Mouse (Mus musculus): ENCODE measurements around the gene Rad17. TPM values are rescaled to one million over a fixed set of nuclear protein-coding genes. Genes with fewer than 3 reads are reported as not detected.

The Rad17 gene
- polyA plus RNA-seq, 1 experiment from 2014 or later = 38.8 TPM

- DNase-seq (ENCODE audit: low spot score) = no peak
- Histone ChIP-seq H3K9ac (replicated peaks; ENCODE audit: low read length) (no peak overlapping the region), H3K4me1 (ENCODE audit: control insufficient read depth, insufficient read depth, low read length) (no peaks in the 10 kb centered on the region), H3K27ac (replicated peaks; ENCODE audit: low read depth, low read length) (no peak overlapping the region), H3K27me3 (ENCODE audit: control insufficient read depth, insufficient read depth, low read length) (no peaks in the 10 kb centered on the region), H3K4me2 (ENCODE audit: low read depth, low read length) (no peak overlapping the region), H3K36me3 (replicated peaks; ENCODE audit: control insufficient read depth, insufficient read depth, low read depth, low read length) (peaks cover 4% of the 10 kb centered on the region), H3K9me3 (replicated peaks; ENCODE audit: control insufficient read depth, low read length) (no peaks in the 10 kb centered on the region), H3K4me3 (ENCODE audit: low read depth, low read length) (no peak overlapping the region)
- 94% methylated on average over 3 of the region's 3 CpGs for WGBS
- no peak for ATAC-seq (replicated peaks; ENCODE audit: insufficient number of reproducible peaks, low FRiP score, low TSS enrichment, low read depth)
These were observed 16.7 kb downstream of the Rad17 start for GRCm38 (mm10) chr13:100634106-100634691.

GRCm38 (mm10) chr13:100622241-100622640 lies 28.6 kb downstream of the Rad17 start:
- H3K4me2 ChIP-seq (ENCODE audit: low read depth, low read length) = no peak overlapping the region
- no peak overlapping the region for H3K4me3 ChIP-seq (ENCODE audit: low read depth, low read length)

GRCm38 (mm10) chr13:100617583-100617982 lies 33.3 kb downstream of the Rad17 start:
- ATAC-seq (replicated peaks; ENCODE audit: insufficient number of reproducible peaks, low FRiP score, low TSS enrichment, low read depth) (no peak), DNase-seq (ENCODE audit: low spot score) (no peak)
- Histone ChIP-seq H3K4me2 (ENCODE audit: low read depth, low read length) (no peak overlapping the region), H3K36me3 (replicated peaks; ENCODE audit: control insufficient read depth, insufficient read depth, low read depth, low read length) (peaks cover 4% of the 10 kb centered on the region; the same call in 1 of the 2 replicates), H3K9ac (replicated peaks; ENCODE audit: low read length) (no peak overlapping the region), H3K27ac (replicated peaks; ENCODE audit: low read depth, low read length) (no peak overlapping the region), H3K4me1 (ENCODE audit: control insufficient read depth, insufficient read depth, low read length) (peaks cover 4% of the 10 kb centered on the region; the same call in 1 of the 2 replicates), H3K9me3 (replicated peaks; ENCODE audit: control insufficient read depth, low read length) (no peaks in the 10 kb centered on the region), H3K4me3 (ENCODE audit: low read depth, low read length) (no peak overlapping the region), H3K27me3 (ENCODE audit: control insufficient read depth, insufficient read depth, low read length) (peaks cover 10% of the 10 kb centered on the region)
- 77% methylated on average over 13 of the region's 13 CpGs for WGBS

More at GRCm38 (mm10) chr13:100622241-100622640, 28.6 kb downstream of the Rad17 start:
- WGBS = 87% methylated on average over 4 of the region's 4 CpGs
- ATAC-seq (replicated peaks; ENCODE audit: insufficient number of reproducible peaks, low FRiP score, low TSS enrichment, low read depth) (no peak), DNase-seq (ENCODE audit: low spot score) (no peak)
- Histone ChIP-seq H3K9me3 (replicated peaks; ENCODE audit: control insufficient read depth, low read length) (no peaks in the 10 kb centered on the region), H3K9ac (replicated peaks; ENCODE audit: low read length) (no peak overlapping the region), H3K4me1 (ENCODE audit: control insufficient read depth, insufficient read depth, low read length) (no peaks in the 10 kb centered on the region), H3K27me3 (ENCODE audit: control insufficient read depth, insufficient read depth, low read length) (no peaks in the 10 kb centered on the region), H3K27ac (replicated peaks; ENCODE audit: low read depth, low read length) (no peak overlapping the region), H3K36me3 (replicated peaks; ENCODE audit: control insufficient read depth, insufficient read depth, low read depth, low read length) (peaks cover 4% of the 10 kb centered on the region; the same call in 1 of the 2 replicates)

GRCm38 (mm10) chr13:100616181-100617087 lies 34.4 kb downstream of the Rad17 start, which contains the start of gene Marveld2:
Gene Marveld2 (minus strand): TSS chr13:100616971.
- no peaks in the 10 kb centered on the region for H3K9me3 ChIP-seq (replicated peaks; ENCODE audit: control insufficient read depth, low read length)
- H3K9ac ChIP-seq (replicated peaks; ENCODE audit: low read length) = peak within 1 kb of the TSS; percentile 48
- DNase-seq (ENCODE audit: low spot score) (peak; percentile 17), ATAC-seq (replicated peaks; ENCODE audit: insufficient number of reproducible peaks, low FRiP score, low TSS enrichment, low read depth) (peak; percentile 47; the same call in 1 of the 2 replicates)
- peak within 1 kb of the TSS; percentile 95 for H3K4me2 ChIP-seq (ENCODE audit: low read depth, low read length)
- peaks cover 4% of the 10 kb centered on the region; the same call in 1 of the 2 replicates for H3K4me1 ChIP-seq (ENCODE audit: control insufficient read depth, insufficient read depth, low read length)
- peaks cover 10% of the 10 kb centered on the region for H3K27me3 ChIP-seq (ENCODE audit: control insufficient read depth, insufficient read depth, low read length)
- no peak within 1 kb of the TSS for H3K27ac ChIP-seq (replicated peaks; ENCODE audit: low read depth, low read length)
- H3K4me3 ChIP-seq (ENCODE audit: low read depth, low read length) = peak within 1 kb of the TSS; percentile 55
- peaks cover 4% of the 10 kb centered on the region; the same call in 1 of the 2 replicates for H3K36me3 ChIP-seq (replicated peaks; ENCODE audit: control insufficient read depth, insufficient read depth, low read depth, low read length)
- WGBS = 2% methylated on average over 76 of the region's 77 CpGs

GRCm38 (mm10) chr13:100612903-100613302 lies 37.9 kb downstream of the Rad17 start:
- H3K27me3 ChIP-seq (ENCODE audit: control insufficient read depth, insufficient read depth, low read length) = peaks cover 10% of the 10 kb centered on the region
- no peak overlapping the region for H3K4me2 ChIP-seq (ENCODE audit: low read depth, low read length)
- 53% methylated on average over 2 of the region's 2 CpGs for WGBS
- ATAC-seq (replicated peaks; ENCODE audit: insufficient number of reproducible peaks, low FRiP score, low TSS enrichment, low read depth) (no peak), DNase-seq (ENCODE audit: low spot score) (no peak)
- H3K9ac ChIP-seq (replicated peaks; ENCODE audit: low read length) = no peak overlapping the region
- no peaks in the 10 kb centered on the region; the same call in 1 of the 2 replicates for H3K9me3 ChIP-seq (replicated peaks; ENCODE audit: control insufficient read depth, low read length)
- no peak overlapping the region for H3K4me3 ChIP-seq (ENCODE audit: low read depth, low read length)
- no peak overlapping the region for H3K27ac ChIP-seq (replicated peaks; ENCODE audit: low read depth, low read length)
- H3K4me1 ChIP-seq (ENCODE audit: control insufficient read depth, insufficient read depth, low read length) = peaks cover 4% of the 10 kb centered on the region; the same call in 1 of the 2 replicates
- H3K36me3 ChIP-seq (replicated peaks; ENCODE audit: control insufficient read depth, insufficient read depth, low read depth, low read length) = peaks cover 4% of the 10 kb centered on the region; the same call in 1 of the 2 replicates

GRCm38 (mm10) chr13:100612251-100612650 lies 38.6 kb downstream of the Rad17 start:
- DNase-seq (ENCODE audit: low spot score) (no peak), ATAC-seq (replicated peaks; ENCODE audit: insufficient number of reproducible peaks, low FRiP score, low TSS enrichment, low read depth) (no peak)
- no peak overlapping the region for H3K9ac ChIP-seq (replicated peaks; ENCODE audit: low read length)
- H3K27me3 ChIP-seq (ENCODE audit: control insufficient read depth, insufficient read depth, low read length) = peaks cover 10% of the 10 kb centered on the region
- no peak overlapping the region for H3K4me3 ChIP-seq (ENCODE audit: low read depth, low read length)
- H3K4me2 ChIP-seq (ENCODE audit: low read depth, low read length) = no peak overlapping the region
- H3K36me3 ChIP-seq (replicated peaks; ENCODE audit: control insufficient read depth, insufficient read depth, low read depth, low read length) = no peaks in the 10 kb centered on the region
- WGBS = 90% methylated on average over 10 of the region's 10 CpGs
- no peaks in the 10 kb centered on the region; the same call in 1 of the 2 replicates for H3K9me3 ChIP-seq (replicated peaks; ENCODE audit: control insufficient read depth, low read length)
- peaks cover 4% of the 10 kb centered on the region; the same call in 1 of the 2 replicates for H3K4me1 ChIP-seq (ENCODE audit: control insufficient read depth, insufficient read depth, low read length)
- no peak overlapping the region for H3K27ac ChIP-seq (replicated peaks; ENCODE audit: low read depth, low read length)

- Histone ChIP-seq H3K9ac (replicated peaks; ENCODE audit: low read length) (no peak overlapping the region), H3K4me3 (ENCODE audit: low read depth, low read length) (no peak overlapping the region), H3K4me1 (ENCODE audit: control insufficient read depth, insufficient read depth, low read length) (no peaks in the 10 kb centered on the region), H3K4me2 (ENCODE audit: low read depth, low read length) (no peak overlapping the region), H3K27me3 (ENCODE audit: control insufficient read depth, insufficient read depth, low read length) (peaks cover 4% of the 10 kb centered on the region; the same call in 1 of the 2 replicates), H3K36me3 (replicated peaks; ENCODE audit: control insufficient read depth, insufficient read depth, low read depth, low read length) (no peaks in the 10 kb centered on the region), H3K27ac (replicated peaks; ENCODE audit: low read depth, low read length) (no peak overlapping the region), H3K9me3 (replicated peaks; ENCODE audit: control insufficient read depth, low read length) (no peaks in the 10 kb centered on the region; the same call in 1 of the 2 replicates)
- no peak for ATAC-seq (replicated peaks; ENCODE audit: insufficient number of reproducible peaks, low FRiP score, low TSS enrichment, low read depth)
- WGBS = 89% methylated on average over 13 of the region's 13 CpGs
- DNase-seq (ENCODE audit: low spot score) = no peak
These were observed 39.6 kb downstream of the Rad17 start for GRCm38 (mm10) chr13:100611266-100611665.
